Mouse (Mus musculus) hindbrain, embryonic 13.5 days (tissue): ENCODE measurements around the gene Tmem119. TPM values are rescaled to one million over a fixed set of nuclear protein-coding genes. Genes with fewer than 3 reads are reported as not detected.
"Not testable (repeated sequence)": the region's sequence is repeated elsewhere in the genome, so short reads cannot be mapped to it uniquely, and the experiment has no call there.

Experiments
- ATAC-seq: fragments of 200-750 bp; cut with Nextera tagmentation; 2 replicates; pipeline ENCODE4 v1.8.0; 2017; ENCODE audit warnings: moderate TSS enrichment; ENCODE audit not compliant: low FRiP score
- H3K27ac ChIP-seq: fragments of 300-500 bp; sonication (generic); 2 replicates; pipeline ENCODE4 v1.5.1; 2015; ENCODE audit warnings: inconsistent platforms, mild to moderate bottlenecking, moderate library complexity
- H3K27me3 ChIP-seq: fragments of 300-500 bp; sonication (generic); 2 replicates; pipeline ENCODE4 v1.6.1; 2015; ENCODE audit warnings: mild to moderate bottlenecking, inconsistent platforms
- H3K36me3 ChIP-seq: fragments of 300-500 bp; sonication (generic); 2 replicates; pipeline ENCODE4 v1.6.1; 2015; ENCODE audit warnings: mild to moderate bottlenecking, inconsistent platforms
- H3K4me1 ChIP-seq: fragments of 300-500 bp; sonication (generic); replicated peaks from 2 replicates; pipeline ENCODE4 v1.6.1; 2015; ENCODE audit warnings: inconsistent platforms
- H3K4me2 ChIP-seq: fragments of 300-500 bp; sonication (generic); 2 replicates; pipeline ENCODE4 v1.6.1; 2015; ENCODE audit warnings: inconsistent platforms, mild to moderate bottlenecking, moderate library complexity
- H3K4me3 ChIP-seq: fragments of 300-500 bp; sonication (generic); 2 replicates; pipeline ENCODE4 v1.5.1; 2015; ENCODE audit warnings: mild to moderate bottlenecking, inconsistent platforms
- H3K9ac ChIP-seq: fragments of 300-500 bp; sonication (generic); 2 replicates; pipeline ENCODE4 v1.6.1; 2015; ENCODE audit warnings: mild to moderate bottlenecking, inconsistent platforms
- H3K9me3 ChIP-seq: fragments of 300-500 bp; sonication (generic); 2 replicates; pipeline ENCODE4 v1.6.1; 2016; ENCODE audit warnings: inconsistent platforms
- WGBS: fragments of 180-500 bp; shearing (Covaris S2); methylation state at CpG from one replicate; pipeline ENCODE4 v1.1.7; 2015; 5-methylcytosine and 5-hydroxymethylcytosine counted together
- polyA plus RNA-seq: library from polyadenylated mRNA; unstranded; fragments of >200 nt; fragmentation: Nextera tagmentation; extraction: Ambion mirVana; gene quantifications from 2 replicates; pipeline ENCODE4 v1.2.1, GENCODE M21; 2015

The Tmem119 gene
- polyA plus RNA-seq, 1 experiment from 2014 or later: 8.7 TPM

DNA sequence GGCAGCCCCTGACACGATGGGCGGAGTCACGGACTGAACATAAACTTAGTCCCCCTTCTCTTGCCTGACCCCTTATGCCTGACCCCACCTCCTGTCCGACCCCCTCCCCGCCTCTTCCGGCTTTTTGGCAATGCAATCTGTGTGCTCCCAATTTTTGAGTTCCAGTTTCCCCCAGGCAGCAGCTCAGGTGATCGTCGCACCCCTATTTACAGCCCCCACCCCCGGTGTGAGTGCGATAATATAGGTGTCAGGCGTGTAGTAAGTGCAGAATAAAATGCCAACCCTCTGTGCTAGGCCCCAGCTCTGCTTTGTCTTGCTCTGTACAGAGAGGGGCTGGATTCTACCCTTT is 14.7 kb upstream of the Tmem119 start:
- no peaks in the 10 kb centered on the region for H3K36me3 ChIP-seq
- no peak overlapping the region for H3K27ac ChIP-seq
- no peak overlapping the region for H3K9ac ChIP-seq
- no peak for ATAC-seq
- H3K27me3 ChIP-seq: peaks cover 11% of the 10 kb centered on the region; the same call in 1 of the 2 replicates
- H3K4me3 ChIP-seq: no peak overlapping the region
- H3K4me2 ChIP-seq: no peak overlapping the region
- peaks cover 10% of the 10 kb centered on the region for H3K9me3 ChIP-seq
- WGBS: 55% methylated on average over 11 of the region's 11 CpGs
- 0 out of 2 replicates have a peak, but pooled peaks cover 4% of the 10 kb centered on the region for H3K4me1 ChIP-seq

DNA sequence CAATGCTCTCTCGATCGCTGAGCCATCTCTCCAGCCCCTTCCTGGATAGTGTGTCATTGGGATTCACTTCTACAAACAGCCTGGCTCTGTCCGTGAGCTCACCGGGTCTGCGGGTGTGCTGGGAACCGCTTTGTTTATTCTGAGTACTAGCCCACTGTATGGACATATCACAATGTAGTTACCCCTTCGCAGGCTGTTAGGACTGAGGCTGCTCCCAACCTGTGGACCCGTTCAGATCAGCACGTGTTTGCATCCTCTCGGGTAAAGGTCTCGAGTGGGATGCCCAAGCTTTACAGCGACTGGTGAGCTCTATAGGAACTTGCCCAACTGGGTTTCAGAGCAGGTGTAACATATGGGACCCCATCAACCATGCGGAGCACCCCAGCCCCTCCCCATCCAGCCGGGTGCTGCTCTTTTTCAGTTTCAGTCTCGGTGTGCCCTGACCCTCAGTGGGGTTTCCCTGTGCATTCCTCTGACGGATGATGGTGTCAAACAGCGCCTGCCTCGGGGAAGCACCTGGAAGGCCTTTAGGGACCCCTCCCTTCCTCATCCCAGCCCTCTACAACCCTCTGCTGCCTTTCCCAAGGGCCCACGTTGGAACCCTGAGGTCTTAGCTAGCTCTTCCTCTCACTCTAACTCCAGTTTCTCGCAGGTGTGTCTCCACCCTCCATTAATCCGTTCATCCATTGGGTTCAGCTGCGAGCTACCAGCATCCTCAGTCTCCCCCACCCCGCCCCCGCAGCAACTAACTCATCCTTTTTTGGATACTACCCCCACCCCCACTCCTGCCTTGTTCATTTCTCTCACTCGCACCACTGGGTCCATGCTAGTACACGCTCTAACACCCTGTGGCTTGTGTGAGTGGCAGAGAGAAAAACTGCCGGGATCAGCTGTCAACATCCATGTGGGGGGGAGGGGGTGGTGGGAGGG is 14.1 kb upstream of the Tmem119 start:
- H3K4me2 ChIP-seq: no peak overlapping the region
- WGBS: 42% methylated on average over 27 of the region's 27 CpGs
- no peak for ATAC-seq
- no peaks in the 10 kb centered on the region for H3K36me3 ChIP-seq
- no peak overlapping the region for H3K9ac ChIP-seq
- H3K9me3 ChIP-seq: peaks cover 10% of the 10 kb centered on the region
- 0 out of 2 replicates have a peak, but pooled peaks cover 4% of the 10 kb centered on the region for H3K4me1 ChIP-seq
- peaks cover 11% of the 10 kb centered on the region; the same call in 1 of the 2 replicates for H3K27me3 ChIP-seq
- H3K27ac ChIP-seq: no peak overlapping the region
- H3K4me3 ChIP-seq: no peak overlapping the region

DNA sequence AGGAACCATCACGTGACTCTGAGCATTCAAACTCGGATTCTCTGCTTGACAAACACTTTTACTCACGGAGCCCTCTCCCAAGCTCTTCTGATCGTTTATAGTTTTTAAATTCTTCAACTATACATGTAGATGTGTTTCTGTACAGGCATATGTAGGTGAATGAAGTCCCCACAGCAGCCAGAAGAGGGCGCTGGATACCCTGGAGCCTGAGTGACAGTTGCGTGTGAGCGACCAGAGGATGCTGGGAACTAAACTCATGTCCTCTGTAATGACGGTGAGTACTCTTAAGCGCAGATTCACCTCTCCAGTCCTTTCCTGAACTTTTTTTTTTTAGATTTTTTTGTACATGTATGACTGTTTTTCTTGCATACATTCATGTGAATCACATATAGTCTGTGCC is 13.3 kb upstream of the Tmem119 start:
- Histone ChIP-seq H3K4me2 (no peak overlapping the region), H3K36me3 (no peaks in the 10 kb centered on the region), H3K4me3 (no peak overlapping the region), H3K9ac (no peak overlapping the region), H3K9me3 (peaks cover 10% of the 10 kb centered on the region), H3K27ac (no peak overlapping the region), H3K27me3 (peaks cover 11% of the 10 kb centered on the region; the same call in 1 of the 2 replicates), H3K4me1 (0 out of 2 replicates have a peak, but pooled peaks cover 4% of the 10 kb centered on the region)
- ATAC-seq: no peak
- WGBS: 22% methylated on average over 9 of the region's 9 CpGs

GRCm38 (mm10) chr5:113812638-113813037 is 12.3 kb upstream of the Tmem119 start:
- H3K9me3 ChIP-seq: peaks cover 10% of the 10 kb centered on the region
- 98% methylated on average over 2 of the region's 2 CpGs for WGBS
- H3K27me3 ChIP-seq: peaks cover 15% of the 10 kb centered on the region; the same call in 1 of the 2 replicates
- H3K4me3 ChIP-seq: no peak overlapping the region
- 0 out of 2 replicates have a peak, but pooled peaks cover 4% of the 10 kb centered on the region for H3K4me1 ChIP-seq
- no peak overlapping the region for H3K27ac ChIP-seq
- H3K36me3 ChIP-seq: no peaks in the 10 kb centered on the region
- no peak for ATAC-seq
- no peak overlapping the region for H3K9ac ChIP-seq
- no peak overlapping the region for H3K4me2 ChIP-seq

DNA sequence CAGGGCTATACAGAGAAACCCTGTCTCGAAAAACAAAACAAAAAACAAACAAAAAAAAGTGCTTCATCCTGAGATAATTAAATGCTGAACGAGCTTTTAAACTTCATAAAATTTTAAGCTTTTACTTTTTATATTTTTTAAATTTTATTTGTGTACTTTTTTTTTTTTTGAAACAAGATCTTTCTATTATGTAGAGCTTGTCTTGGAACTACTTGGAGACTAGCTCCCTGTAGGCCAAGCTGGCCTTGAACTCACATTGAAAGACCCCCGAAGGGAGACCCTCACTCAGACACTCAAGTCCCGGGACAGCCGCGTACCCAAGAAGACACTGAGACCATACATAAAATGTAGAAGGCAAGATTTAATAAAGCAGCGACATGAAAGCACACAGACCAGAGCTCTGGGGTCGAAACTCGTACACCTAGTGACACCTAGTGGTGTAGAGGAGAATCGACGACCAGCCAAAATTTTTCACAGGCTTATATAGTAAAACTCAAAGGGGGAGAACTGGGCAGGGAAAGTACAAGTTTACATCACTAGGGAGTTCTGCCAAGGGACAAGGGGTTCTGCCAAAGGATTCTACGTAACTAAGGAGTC is 11.6 kb upstream of the Tmem119 start:
- H3K4me2 ChIP-seq, H3K9me3 ChIP-seq, H3K36me3 ChIP-seq, H3K4me3 ChIP-seq, H3K4me1 ChIP-seq, H3K27ac ChIP-seq, ATAC-seq, H3K9ac ChIP-seq: not testable (repeated sequence)
- H3K27me3 ChIP-seq: peaks cover 16% of the 10 kb centered on the region; the same call in 1 of the 2 replicates
- 23% methylated on average over 11 of the region's 12 CpGs for WGBS

- H3K4me2 ChIP-seq: no peak overlapping the region
These were observed 9.8 kb upstream of the Tmem119 start for GRCm38 (mm10) chr5:113810111-113810510.

GRCm38 (mm10) chr5:113808177-113808576 is 7.9 kb upstream of the Tmem119 start:
- Histone ChIP-seq H3K36me3 (no peaks in the 10 kb centered on the region), H3K4me3 (no peak overlapping the region), H3K27ac (no peak overlapping the region), H3K4me2 (no peak overlapping the region), H3K4me1 (no peaks in the 10 kb centered on the region), H3K9me3 (peaks cover 10% of the 10 kb centered on the region), H3K9ac (no peak overlapping the region), H3K27me3 (0 out of 2 replicates have a peak, but pooled peaks cover 7% of the 10 kb centered on the region)
- 71% methylated on average over 2 of the region's 2 CpGs for WGBS
- no peak for ATAC-seq

More at GRCm38 (mm10) chr5:113810111-113810510, 9.8 kb upstream of the Tmem119 start:
- Histone ChIP-seq H3K9ac (no peak overlapping the region), H3K36me3 (no peaks in the 10 kb centered on the region), H3K27me3 (peaks cover 18% of the 10 kb centered on the region; the same call in 1 of the 2 replicates), H3K27ac (no peak overlapping the region), H3K4me3 (no peak overlapping the region), H3K9me3 (peaks cover 10% of the 10 kb centered on the region), H3K4me1 (no peaks in the 10 kb centered on the region)
- WGBS: 96% methylated on average over 4 of the region's 4 CpGs
- ATAC-seq: no peak

DNA sequence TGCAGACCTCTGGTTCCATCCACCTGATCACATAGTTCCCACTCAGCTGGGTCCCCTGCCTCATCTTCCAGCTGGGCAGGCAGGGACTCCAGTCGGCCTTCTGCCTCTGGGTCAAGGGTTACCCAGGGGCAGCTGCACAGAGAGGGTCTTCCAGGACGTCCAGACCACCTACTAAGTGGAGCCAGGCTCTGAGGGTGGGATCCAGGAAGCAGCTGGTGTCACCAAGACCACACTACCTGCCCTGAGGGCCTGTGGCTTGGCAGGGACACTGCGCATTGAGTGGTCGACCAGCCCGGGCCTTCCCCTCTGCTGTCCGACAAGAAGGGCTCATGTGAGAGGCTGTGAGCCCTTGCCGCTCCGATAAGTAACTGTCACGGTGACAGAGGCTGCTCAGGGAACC is 7.4 kb upstream of the Tmem119 start:
- no peak overlapping the region for H3K9ac ChIP-seq
- no peaks in the 10 kb centered on the region for H3K36me3 ChIP-seq
- no peak overlapping the region for H3K27ac ChIP-seq
- peaks cover 10% of the 10 kb centered on the region for H3K9me3 ChIP-seq
- 0 out of 2 replicates have a peak, but pooled peaks cover 7% of the 10 kb centered on the region for H3K27me3 ChIP-seq
- no peak overlapping the region for H3K4me2 ChIP-seq
- H3K4me1 ChIP-seq: no peaks in the 10 kb centered on the region
- no peak for ATAC-seq
- 73% methylated on average over 9 of the region's 9 CpGs for WGBS
- no peak overlapping the region for H3K4me3 ChIP-seq

GRCm38 (mm10) chr5:113806414-113806813 is 6.1 kb upstream of the Tmem119 start:
- no peaks in the 10 kb centered on the region for H3K4me1 ChIP-seq
- WGBS: 36% methylated on average over 10 of the region's 10 CpGs
- H3K27ac ChIP-seq: no peak overlapping the region
- H3K9ac ChIP-seq: no peak overlapping the region
- H3K4me3 ChIP-seq: no peak overlapping the region
- H3K27me3 ChIP-seq: 0 out of 2 replicates have a peak, but pooled peaks cover 7% of the 10 kb centered on the region
- H3K36me3 ChIP-seq: no peaks in the 10 kb centered on the region
- H3K9me3 ChIP-seq: peaks cover 8% of the 10 kb centered on the region
- ATAC-seq: no peak
- no peak overlapping the region for H3K4me2 ChIP-seq

DNA sequence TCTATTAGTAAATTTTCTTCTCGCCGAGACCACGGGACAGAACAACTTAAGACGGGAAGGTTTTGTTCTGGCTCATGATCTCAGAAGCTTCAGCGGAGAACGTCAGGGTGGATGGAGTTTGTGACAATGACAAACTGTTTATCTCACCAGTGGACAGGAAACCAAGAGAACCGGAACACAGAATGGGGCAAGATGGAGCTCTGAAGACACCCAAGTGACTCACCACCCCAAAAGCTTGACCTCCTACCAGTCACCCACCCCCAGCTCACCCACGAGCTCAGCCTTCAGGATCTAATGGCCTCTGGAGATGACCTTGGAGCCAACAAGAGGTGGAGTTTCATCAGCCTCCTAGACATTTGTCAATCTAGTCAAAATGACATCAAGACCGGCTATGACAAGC is 5.0 kb upstream of the Tmem119 start:
- Histone ChIP-seq H3K9me3 (no peaks in the 10 kb centered on the region), H3K9ac (no peak overlapping the region), H3K27ac (no peak overlapping the region), H3K4me3 (no peak overlapping the region), H3K36me3 (no peaks in the 10 kb centered on the region), H3K4me2 (no peak overlapping the region), H3K4me1 (peaks cover 5% of the 10 kb centered on the region), H3K27me3 (0 out of 2 replicates have a peak, but pooled peaks cover 7% of the 10 kb centered on the region)
- ATAC-seq: no peak
- WGBS: 88% methylated on average over 9 of the region's 9 CpGs

DNA sequence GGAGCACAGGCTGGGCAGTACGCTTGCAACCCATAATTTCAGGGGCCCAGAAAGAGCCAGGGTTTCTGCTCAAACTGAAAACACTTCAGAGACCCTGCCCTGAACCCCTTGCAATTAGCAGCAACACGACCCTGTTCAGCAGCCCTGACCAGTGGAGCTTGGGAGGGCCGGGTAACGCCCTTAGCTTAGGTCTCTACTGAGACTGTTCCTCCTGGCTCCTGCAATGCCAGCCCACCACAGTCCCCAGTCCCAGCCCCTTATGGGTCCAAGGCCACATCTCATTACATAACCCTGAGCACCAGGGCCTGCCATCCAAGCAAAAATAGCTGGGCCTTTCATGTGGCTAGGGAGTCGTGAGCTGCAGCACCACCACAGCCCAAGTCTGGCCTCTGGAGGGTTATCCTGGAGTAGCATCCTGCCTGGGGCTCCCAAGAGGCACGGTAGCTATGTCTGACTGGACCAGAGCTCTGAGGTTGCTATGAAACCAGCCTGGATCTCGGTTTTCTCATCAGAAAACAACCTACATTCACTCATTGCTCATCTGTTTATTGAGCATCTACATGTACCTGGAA is 4.2 kb upstream of the Tmem119 start:
- no peak overlapping the region for H3K27ac ChIP-seq
- 67% methylated on average over 7 of the region's 7 CpGs for WGBS
- H3K27me3 ChIP-seq: 0 out of 2 replicates have a peak, but pooled peaks cover 7% of the 10 kb centered on the region
- H3K9me3 ChIP-seq: no peaks in the 10 kb centered on the region
- ATAC-seq: no peak
- H3K4me3 ChIP-seq: no peak overlapping the region
- peaks cover 13% of the 10 kb centered on the region for H3K4me1 ChIP-seq
- H3K4me2 ChIP-seq: no peak overlapping the region
- H3K36me3 ChIP-seq: no peaks in the 10 kb centered on the region
- H3K9ac ChIP-seq: no peak overlapping the region

GRCm38 (mm10) chr5:113799691-113800090 is 625 bp downstream of the Tmem119 start:
- 44% methylated on average over 5 of the region's 5 CpGs for WGBS
- Histone ChIP-seq H3K4me3 (peak overlapping the region; percentile 12; the same call in 1 of the 2 replicates), H3K9me3 (no peaks in the 10 kb centered on the region), H3K27ac (peak overlapping the region; percentile 62), H3K36me3 (no peaks in the 10 kb centered on the region), H3K27me3 (peaks cover 13% of the 10 kb centered on the region; the same call in 1 of the 2 replicates), H3K4me2 (no peak overlapping the region), H3K9ac (0 out of 2 replicates have a peak overlapping the region, but pooled peaks have one; percentile 2), H3K4me1 (peaks cover 33% of the 10 kb centered on the region)
- ATAC-seq: no peak
